Mouse (Mus musculus) brain, adult 2 months (tissue): Measurements from ENCODE around the gene Mtx3.

Experiments used
- DNase-seq: peaks from one replicate; pipeline ENCODE4 v3.0.0; 2011; ENCODE audit warnings: low read depth, low spot score

The Mtx3 gene

DNA sequence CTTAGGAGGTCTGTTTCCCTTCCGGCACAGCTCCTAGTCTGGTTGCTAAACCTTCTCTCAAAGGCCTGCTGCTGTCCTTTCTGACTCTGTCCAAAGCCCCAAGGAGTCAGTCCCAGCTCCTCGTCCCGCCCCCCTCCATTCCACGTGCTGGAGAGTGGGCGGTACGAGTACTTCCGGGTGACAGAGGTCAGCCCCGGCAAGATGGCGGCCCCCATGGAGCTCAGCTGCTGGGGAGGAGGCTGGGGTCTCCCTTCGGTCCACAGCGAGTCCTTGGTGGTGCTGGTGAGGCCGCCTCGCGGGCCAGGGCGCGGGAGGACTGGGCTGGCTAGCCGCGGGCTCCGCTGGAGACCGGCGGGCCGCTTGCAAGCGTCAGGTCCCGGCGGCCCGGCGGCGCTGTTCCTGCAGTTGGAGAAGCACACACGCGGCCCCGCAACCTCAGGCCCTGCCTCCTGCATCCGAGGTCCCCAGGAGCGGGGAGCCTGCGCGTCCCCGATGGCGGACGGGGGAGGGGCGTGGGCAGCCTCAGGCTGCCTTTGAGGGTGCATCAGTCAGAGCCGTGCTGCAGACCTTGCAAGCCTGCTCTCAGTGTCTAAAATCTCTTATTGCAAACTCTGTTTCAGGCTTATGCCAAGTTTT lies at the start of gene Mtx3:
Gene Mtx3 (plus strand): TSS at position 175 of the 636 bp plus-strand sequence.
- DNase-seq = peak; percentile 90

DNA sequence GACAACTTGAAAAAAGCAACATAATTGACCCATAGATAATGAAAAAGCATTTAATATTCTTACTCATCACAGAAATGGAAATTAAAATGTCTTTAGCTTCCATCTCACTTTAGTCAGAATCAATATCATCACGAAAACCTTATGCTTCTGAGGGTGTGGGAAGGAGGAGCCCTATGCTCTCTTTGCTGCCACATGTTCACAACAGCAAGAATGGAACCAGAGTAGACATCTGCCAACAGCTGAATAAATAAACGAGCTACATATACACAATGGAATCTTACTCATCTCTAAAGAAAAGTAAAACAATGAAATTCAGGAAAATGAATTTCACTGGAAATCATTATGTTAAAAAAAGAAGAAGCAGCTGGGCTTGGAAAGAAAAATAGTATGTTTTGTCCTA lies 45.7 kb upstream of the Mtx3 start:
- DNase-seq = no peak

DNA sequence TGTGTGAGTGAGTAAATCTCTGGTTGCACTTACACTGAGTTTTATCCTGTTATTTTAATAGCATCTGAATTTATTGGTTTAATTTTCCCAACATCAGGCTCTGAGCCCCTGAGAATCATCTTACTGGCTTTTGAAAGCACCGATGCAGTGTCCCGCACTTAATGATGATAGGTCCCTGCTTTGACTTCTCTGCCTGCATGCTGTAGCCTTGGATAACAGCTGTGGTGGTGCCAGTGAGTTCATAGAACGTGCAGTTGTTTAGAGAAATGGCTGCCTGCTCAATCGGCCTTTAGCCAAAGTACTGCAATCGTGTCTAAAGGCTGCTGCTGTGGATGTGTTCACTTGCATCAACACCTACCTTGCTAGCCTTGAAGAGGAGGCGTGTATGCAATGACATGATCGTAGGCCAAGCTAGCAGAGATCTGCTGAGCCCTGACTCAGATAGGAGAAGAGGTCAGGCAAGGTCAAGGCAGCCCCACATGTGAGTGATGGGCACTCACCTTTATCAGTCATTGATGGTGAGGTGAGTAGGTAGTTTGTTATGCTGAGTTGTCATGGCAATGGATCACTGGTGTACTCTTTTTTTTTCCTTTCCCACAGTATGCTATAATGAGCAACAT lies 45.1 kb upstream of the Mtx3 start:
- peak; percentile 60 for DNase-seq

DNA sequence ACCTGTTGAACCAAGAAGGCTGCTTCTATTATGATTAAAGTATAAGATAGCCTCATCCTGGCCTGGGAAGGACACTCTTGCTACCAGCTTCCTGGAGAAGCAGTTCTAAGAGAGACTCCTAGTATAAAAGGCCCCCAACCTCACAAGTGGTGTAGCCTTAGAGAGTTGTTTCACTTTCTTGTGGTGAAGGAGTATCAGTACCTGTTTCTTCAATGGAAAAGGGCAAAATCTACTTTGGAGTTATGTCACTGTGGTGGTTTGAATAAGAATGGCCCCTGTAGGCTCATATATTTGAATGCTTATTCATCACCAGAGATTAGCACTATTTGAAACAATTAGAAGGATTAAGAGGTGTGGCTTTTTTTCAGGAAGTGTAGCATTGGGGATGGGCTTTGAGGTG lies 37.8 kb upstream of the Mtx3 start:
- DNase-seq = no peak

DNA sequence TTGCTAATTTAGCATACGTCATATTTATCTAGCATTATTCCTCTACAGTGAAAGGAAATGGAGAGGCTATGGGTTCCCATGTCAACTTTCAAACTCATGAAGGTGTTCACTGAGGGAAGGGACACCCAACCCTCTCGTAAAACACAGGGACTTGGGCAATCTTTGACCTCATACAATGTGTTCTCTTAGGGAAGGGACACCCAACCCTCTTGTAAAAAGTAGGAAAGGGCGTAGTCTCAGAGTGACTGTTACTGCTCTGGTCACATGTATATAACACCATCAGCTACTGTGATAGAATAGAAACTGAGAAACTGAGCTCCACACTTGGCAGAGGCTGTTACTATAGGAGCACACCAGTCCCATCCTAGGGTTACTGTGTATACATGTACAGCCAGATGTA lies 36.7 kb upstream of the Mtx3 start:
- no peak for DNase-seq

DNA sequence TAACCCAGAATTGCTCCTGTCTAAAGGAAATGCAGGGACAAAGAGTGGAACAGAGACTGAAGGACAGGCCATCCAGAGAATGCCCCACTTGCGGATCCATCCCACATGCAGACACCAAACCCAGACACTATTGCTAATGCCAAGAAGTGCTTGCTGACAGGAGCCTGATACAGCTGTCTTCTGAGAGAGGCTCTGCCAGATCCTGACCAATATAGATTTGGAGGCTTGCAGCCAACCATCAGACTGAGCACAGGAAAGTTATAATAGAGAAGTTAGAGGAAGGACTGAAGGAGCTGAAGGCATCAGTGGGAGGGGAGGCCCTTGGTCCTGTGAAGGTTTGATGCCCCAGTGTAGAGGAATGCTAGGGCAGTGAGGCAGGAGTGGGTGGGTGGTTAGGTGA lies 34.0 kb upstream of the Mtx3 start:
- peak; percentile 60 for DNase-seq

DNA sequence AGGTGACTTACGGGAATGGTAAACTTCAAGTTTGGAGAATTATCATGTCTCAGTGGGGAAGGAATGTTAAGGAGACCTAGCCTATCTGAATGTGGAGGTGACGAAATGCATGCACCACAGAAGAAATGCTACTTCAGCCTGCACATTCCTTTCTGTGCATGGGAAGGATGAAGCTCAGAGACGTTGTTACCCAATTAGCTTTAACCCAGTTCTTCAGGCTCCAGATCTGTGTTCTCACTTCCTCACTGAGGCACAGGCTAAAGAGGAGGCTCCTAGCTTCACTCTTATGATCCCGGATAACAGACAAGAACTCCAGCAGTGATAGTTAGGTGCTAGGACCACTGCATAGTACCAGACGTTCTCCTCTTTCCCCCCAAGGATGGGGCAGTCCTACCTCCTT lies 28.2 kb upstream of the Mtx3 start:
- DNase-seq = no peak

DNA sequence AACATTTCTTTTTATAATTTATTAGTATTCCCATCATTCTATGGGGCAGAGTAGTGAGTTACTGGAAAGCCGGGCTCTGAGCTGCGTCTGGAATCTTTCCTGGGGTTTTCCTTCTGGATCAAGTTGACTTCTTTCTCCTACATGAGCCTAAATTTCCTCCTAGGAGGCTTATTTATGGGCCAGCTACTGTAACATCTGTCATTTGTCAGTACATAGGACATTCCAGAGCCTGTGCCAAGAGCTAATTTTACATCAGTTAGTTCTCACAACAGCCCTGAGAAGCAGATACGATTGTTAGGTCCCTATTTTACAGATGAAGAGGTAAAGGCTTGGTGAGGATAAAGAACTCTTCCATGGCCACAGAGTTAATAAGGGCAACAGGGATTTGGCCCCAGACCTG lies 27.2 kb upstream of the Mtx3 start:
- DNase-seq = no peak

DNA sequence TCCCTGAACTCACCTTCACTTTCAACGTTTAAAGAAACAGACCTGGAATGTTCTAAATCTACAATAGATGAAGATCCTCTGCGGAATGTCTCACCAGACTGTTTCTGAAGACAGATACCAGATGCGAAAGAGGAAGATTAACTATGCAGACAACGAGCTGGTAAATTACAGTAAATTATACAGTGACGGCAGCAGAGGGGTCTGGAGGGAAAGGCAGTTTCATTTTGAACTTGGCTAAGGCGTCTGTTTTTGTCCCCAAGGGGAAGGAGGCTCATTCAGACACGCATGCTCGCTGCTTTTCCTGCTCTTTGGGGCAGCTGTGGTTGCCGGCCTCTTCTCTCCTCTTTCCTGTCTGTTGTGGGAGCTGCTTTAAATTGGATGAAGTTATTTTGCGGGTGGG lies 15.7 kb upstream of the Mtx3 start:
- peak; percentile 12 for DNase-seq

DNA sequence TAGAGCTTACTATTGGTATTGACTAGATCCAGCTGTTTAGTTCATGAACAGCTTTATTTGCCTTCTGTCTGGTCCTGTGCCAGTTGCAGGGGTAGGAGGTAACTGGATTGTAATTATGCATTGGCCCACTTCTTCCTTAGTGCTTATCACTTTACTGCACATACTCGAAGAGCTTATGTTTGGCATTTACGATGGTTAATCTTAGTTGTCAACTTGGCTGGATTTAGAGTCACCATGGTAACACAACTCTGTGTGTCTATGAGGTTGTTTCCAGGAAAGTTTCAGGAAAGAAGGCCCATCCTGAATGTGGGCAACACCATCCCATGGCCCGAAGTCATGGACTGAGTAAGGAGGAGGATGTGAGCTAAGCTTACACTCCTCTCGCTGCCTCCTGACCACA lies 11.4 kb upstream of the Mtx3 start:
- DNase-seq = peak; percentile 26

DNA sequence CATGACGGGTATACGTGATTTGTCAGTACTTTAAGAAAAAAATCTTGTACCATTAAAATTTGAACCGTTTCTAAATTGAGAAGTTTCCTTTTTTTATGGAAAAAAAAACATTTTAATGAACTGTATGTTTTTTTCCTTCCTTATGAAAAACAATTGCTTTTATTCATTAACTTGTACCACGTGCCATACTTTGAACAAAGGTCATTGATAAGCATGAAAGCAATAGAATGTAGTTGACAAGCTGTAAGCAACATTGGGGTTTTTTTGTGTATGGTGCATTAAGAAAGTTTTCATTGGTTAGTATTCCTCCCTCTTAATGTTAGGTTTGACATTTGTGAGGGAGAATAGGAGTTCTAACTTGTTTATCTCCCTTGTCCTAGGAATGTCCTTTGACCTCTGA lies 1.9 kb downstream of the Mtx3 start:
- no peak for DNase-seq

DNA sequence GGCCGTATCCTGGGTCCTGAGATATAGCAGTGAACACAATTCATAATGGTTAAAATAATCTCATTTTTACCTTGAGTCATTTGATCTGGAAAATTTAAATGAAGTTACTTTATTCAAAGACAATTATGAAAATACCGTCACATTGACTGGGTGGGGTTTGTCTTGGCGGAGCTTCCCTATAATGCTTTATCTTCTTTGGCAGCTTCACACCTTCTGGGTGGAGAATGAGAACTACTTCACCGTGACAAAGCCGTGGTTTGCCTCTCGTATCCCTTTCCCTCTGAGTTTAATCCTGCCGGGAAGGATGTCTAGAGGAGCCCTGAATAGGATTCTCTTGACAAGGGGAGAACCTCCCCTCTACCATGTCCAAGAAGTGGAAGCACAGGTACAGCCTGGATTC lies 2.8 kb downstream of the Mtx3 start:
- DNase-seq = no peak

DNA sequence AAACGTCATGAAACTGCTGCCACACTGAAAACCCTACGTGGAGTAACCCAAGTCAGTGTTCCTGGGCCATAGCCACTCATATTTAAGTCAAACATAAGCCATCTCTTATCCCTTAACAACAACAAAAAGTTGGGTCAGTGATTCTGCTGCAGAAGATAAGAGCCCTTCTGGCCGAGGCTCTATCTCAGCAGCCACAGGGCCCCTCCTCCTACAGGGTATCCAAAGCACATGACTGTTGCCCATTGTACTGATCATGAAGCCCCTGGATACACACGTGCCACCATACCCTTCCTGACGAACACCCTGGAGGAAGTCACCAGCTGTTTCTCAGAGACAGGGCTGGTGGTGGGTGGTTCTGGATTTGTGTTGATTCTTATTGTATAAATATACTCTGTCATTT lies 3.4 kb downstream of the Mtx3 start:
- no peak for DNase-seq

DNA sequence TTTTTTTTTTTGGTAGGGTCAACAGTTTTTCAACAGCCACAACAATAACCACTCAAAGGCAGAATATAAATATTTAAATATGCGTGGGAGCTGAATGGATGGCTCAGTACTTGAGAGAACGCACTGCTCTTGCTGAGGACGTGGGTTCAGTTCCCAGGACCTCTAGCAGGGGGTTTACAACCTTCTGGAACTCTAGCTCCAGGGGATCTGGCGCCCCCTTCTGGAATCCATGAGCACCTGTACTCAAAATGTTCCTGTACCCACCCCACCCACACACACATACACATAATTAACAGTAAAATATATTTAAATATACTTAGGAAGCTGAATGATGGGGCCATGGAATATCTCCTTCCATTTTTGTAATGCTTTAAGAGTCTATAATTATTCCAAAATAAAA lies 11.3 kb downstream of the Mtx3 start:
- DNase-seq = no peak

DNA sequence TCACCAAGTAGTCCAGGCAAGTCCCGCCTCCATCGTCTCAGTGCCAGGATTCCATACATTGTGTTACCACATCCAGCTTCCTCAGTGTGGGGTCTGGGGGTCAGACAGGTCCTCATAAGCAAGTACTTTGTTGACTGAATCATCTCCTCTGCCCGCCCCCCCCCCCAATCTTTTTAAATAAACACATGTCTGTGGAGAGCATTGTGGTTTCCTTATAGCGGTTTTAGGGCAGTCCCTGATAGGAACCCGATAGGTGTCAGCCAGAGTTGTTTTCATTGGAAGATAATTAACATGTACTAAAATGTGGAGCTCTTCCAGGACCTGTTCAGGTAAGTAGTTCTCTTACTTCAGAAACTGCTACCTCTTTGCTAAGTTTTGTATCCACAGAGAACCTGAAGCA lies 14.2 kb downstream of the Mtx3 start:
- no peak for DNase-seq

DNA sequence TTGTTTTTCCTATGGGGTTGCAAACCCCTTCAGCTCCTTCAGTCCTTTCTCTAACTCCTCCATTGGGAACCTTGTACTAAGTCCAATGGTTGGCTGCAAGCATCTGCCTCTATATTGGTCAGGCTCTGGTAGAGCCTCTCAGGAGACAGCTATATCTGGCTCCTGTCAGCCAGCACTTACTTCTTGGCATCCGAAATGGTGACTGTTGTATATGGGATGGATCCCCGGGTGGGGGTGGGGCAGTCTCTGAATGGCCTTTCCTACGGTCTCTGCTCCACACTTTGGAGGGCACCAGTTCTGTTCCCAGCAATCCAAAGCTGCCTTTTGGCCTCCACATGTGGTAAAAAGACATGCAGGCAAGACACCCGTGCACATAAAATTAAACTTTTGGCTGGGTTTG lies 15.4 kb downstream of the Mtx3 start:
- DNase-seq = no peak

DNA sequence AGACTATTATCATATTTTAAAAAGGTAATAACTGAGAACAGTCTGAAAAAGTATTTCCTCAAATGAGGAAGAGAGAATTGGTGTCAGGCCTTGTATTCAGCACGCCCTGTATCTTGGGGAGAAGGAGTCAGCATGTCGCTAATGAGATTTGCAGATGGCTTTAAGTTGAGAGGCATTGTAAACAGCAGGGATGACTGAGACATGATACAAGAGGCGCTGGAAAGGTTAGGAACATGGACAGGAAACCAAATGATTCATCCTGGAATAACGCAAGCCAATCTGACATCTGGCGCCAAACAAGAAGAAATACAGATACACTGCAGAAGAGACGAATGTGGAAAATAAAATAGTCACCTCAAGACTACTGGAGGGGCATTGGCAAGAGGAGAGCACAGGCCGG lies 20.8 kb downstream of the Mtx3 start:
- no peak for DNase-seq

DNA sequence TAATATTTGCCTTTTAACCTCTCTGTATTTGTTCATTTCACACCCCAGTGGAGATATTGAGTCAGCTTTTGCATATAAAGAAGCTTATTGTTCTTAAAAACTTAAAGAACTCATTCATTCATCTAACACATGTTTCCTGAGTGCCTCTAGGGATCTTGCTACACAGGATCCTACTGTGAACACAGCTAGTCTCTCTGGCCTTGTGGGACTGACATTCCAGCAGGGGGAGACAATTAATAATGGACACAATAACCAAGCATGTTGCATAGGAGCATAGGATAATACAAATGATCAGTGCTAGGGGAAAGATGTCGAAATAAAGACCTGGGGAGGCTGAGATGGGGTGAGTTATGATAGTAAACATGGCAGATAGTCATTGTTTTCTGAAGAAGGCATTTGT lies 22.1 kb downstream of the Mtx3 start:
- DNase-seq = peak; percentile 34

DNA sequence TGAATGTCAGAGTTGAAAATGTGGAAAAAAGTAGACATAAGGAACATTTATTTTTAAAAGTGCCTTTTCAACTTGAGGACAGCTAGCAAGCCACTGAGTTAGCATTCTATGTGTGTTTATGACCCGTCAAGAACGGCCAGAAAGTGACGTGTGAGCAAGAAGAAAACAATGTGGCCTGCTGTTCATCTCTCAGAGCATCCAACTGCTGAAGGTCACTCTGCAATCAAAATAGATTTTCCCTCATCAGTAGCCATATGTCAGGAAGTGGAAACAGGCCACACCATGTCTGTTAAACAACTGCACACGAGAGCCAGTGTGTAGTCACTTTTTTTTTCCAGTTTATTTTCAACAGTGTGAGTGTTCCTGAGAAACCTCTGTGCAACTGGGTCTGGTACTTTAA lies 35.0 kb downstream of the Mtx3 start:
- peak; percentile 57 for DNase-seq

DNA sequence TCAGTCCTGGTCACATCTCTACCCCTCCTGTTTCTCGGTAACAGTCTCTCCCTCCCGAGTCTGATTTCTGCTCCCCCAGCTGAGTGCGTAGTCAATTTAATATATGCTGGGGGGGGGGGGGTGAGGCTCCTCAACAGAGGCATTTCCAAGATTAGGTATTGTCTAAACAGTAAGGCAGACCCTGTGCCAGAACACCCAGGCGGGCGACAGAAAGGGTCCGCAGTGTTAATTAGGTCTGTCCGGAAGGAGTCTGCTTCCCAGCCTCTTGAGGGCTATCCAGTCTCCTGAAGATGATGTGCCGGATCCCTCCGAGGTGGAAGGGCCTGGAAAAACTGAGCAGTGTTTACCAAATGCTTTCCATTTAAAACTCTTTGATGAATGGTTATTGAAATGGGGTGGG lies 35.4 kb downstream of the Mtx3 start:
- DNase-seq = no peak

DNA sequence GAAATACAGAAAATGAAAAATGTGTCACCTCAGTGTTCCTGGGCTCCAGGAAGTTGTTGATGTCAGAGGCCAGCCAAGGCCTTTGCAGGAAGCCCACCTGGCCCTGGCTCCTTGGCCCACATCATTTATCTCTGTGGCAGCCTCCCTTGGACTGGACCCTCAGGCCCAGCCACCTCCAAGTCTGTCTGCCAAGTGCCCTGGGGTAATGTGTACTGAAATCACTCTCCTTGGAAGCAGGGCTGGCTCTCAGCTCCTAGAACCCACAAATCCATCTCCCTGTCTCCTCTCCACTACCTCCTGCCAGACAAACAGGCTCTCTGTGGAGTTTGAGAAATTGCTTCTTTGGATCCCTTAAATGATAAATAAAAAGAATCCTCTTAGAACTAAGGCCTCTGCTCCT lies 36.0 kb downstream of the Mtx3 start:
- DNase-seq = no peak

DNA sequence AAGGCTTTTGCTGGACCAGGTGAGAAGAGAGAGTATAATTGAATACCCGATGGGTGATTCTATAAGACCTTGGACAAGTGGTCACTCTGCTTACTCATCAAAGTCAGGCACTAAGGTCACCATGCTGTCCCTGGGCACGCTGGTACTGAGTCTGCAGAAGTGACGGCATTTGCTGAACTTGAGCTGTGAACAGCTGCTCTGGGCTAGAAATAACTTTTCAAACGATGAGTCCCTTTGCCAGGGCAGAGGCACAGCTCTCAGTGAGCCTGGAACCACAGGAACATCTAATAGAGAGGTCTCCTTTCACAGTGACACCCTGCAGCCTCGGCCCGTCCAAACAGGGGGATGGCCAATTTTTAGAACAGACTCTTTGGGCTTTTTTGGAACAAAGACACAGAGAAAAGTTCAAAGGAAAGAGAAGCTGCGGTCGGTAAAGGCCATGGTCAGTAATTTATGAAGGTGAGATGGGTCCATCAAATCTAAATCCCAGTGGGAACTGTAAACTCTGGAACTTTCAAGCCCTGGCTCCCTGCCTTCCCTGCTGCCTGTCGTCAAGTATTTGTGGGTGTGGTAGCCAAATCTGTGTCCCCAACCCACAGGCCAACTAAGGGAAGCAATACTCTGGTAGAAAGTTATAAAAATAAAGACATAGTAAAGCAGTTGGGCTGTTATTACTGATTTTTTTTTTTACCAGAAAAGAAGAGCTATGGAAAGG lies 37.9 kb downstream of the Mtx3 start:
- peak; percentile 31 for DNase-seq

DNA sequence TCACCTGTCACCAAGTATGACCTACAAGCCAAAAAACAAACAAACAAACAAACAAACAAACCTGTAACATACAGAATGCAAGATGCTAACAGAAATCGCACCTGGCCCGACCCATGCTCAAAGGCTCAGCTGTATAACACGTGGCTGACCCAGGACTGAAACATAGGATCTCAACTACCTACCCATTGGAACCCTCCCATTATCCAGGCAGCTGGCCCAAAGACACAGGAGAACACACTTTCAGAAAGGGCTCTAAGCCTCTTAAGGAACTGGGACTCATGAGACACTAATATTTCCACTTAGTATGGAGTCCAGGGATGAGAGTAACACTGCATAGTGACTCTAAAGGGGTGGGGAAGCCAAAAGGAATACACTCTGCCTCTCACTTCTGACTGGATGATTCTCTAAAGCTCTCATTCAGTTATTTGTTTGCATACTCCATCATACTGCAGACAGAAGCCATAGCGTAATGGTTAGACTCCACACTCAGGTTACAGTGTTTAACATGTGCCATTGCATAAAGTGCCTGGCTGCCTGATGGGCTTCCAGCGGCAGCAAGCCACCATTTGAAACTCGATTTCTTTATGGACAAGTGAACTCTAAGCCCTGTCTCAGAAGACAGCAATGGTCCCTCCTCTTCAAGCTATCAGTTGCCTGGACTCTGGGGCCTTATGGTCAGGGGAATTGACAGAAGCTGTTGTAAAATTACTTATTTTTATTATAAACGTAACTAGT lies 38.6 kb downstream of the Mtx3 start:
- DNase-seq = no peak
